8 mouse cellular contexts compared by ENCODE assay signal in the genomic region with DNA sequence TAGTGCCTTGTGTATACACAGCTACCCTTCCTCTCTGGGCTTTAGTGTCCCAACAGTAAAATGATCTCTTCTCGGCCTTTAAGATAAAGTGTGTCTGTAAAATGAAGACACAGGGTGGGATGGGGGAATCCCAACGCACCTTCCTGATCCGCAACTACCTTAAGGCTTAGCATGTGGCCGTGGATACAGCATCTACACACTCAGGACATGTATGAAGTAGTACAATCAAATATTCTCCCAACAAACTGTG. TPM values are rescaled to one million over a fixed set of nuclear protein-coding genes. Genes with fewer than 3 reads are reported as not detected.
A peak's percentile ranks its signal among the peaks of the same experiment; 100 is the strongest.
DNase-seq lines count a peak whose midpoint lies in the region; ATAC-seq lines count a peak whose summit lies in the region.

No protein-coding gene starts in this region.

- intact Hi-C loops in heart, postnatal 14 days (cut with DNase I), result no loop called here

- H3K9ac ChIP-seq in forebrain, embryonic 14.5 days (ENCODE audit: low read length), result peak overlapping the region; percentile 82
- peak overlapping the region; percentile 65 for H3K9ac ChIP-seq in liver, embryonic 16.5 days (ENCODE audit: low read depth, low read length)

- peak overlapping the region; percentile 93 for H3K4me3 ChIP-seq in heart, embryonic 10.5 days
- peak overlapping the region; percentile 66 for H3K4me3 ChIP-seq in forebrain, embryonic 14.5 days (ENCODE audit: low read depth, low read length)
- peak overlapping the region; percentile 65 for H3K4me3 ChIP-seq in liver, embryonic 16.5 days (ENCODE audit: low read depth, low read length)

- peak overlapping the region; percentile 98 for H3K4me2 ChIP-seq in forebrain, embryonic 14.5 days (ENCODE audit: low read length)
- peak overlapping the region; percentile 67 for H3K4me2 ChIP-seq in liver, embryonic 16.5 days (ENCODE audit: low read depth, low read length)

- no peaks in the 10 kb centered on the region for H3K36me3 ChIP-seq in heart, embryonic 10.5 days
- H3K36me3 ChIP-seq in forebrain, embryonic 14.5 days (ENCODE audit: control insufficient read depth, insufficient read depth, low read length), result no peaks in the 10 kb centered on the region
- no peaks in the 10 kb centered on the region for H3K36me3 ChIP-seq in liver, embryonic 16.5 days (ENCODE audit: control insufficient read depth, insufficient read depth)

- peak overlapping the region; percentile 98 for H3K27ac ChIP-seq in heart, embryonic 10.5 days
- no peak overlapping the region for H3K27ac ChIP-seq in forebrain, embryonic 14.5 days (ENCODE audit: low read depth, low read length)
- H3K27ac ChIP-seq in liver, embryonic 16.5 days (ENCODE audit: low read length), result no peak overlapping the region

- no peaks in the 10 kb centered on the region for H3K27me3 ChIP-seq in heart, embryonic 10.5 days (ENCODE audit: insufficient read depth, poor library complexity, severe bottlenecking)
- peaks cover 5% of the 10 kb centered on the region; the same call in 1 of the 2 replicates for H3K27me3 ChIP-seq in forebrain, embryonic 14.5 days (replicated peaks; ENCODE audit: control insufficient read depth, insufficient read depth, low read length)
- H3K27me3 ChIP-seq in liver, embryonic 16.5 days (ENCODE audit: control insufficient read depth, insufficient read depth, low read depth, low read length), result no peaks in the 10 kb centered on the region

- WGBS in heart, embryonic 10.5 days, result under 1% methylated on average over 4 of the region's 4 CpGs
- WGBS in forebrain, embryonic 14.5 days, result 3% methylated on average over 4 of the region's 4 CpGs
- 3% methylated on average over 4 of the region's 4 CpGs for WGBS in liver, embryonic 16.5 days (ENCODE audit: insufficient replicate concordance)

- no peaks in the 10 kb centered on the region for H3K9me3 ChIP-seq in heart, embryonic 10.5 days
- no peaks in the 10 kb centered on the region for H3K9me3 ChIP-seq in forebrain, embryonic 14.5 days (replicated peaks; ENCODE audit: control insufficient read depth, low read length)
- H3K9me3 ChIP-seq in liver, embryonic 16.5 days (replicated peaks; ENCODE audit: control insufficient read depth, low read length), result no peaks in the 10 kb centered on the region

- no peak for DNase-seq in heart, embryonic 10.5 days (ENCODE audit: low spot score)
- no peak for DNase-seq in heart, postnatal 14 days
- peak; percentile 16 for DNase-seq in CD4-positive helper T cell, adult 2 months (ENCODE audit: low read depth, low spot score)
- no peak for DNase-seq in forebrain, embryonic 14.5 days (ENCODE audit: low spot score)
- no peak for DNase-seq in kidney, adult 11 months
- no peak for DNase-seq in layer of hippocampus, adult 18-20 months (ENCODE audit: low spot score in 2 of 2)

- peaks cover 89% of the 10 kb centered on the region for H3K4me1 ChIP-seq in heart, embryonic 10.5 days
- peaks cover 4% of the 10 kb centered on the region; the same call in 1 of the 2 replicates for H3K4me1 ChIP-seq in forebrain, embryonic 14.5 days (ENCODE audit: control insufficient read depth, insufficient read depth, low read length)
- peaks cover 4% of the 10 kb centered on the region; the same call in 1 of the 2 replicates for H3K4me1 ChIP-seq in liver, embryonic 16.5 days (ENCODE audit: control insufficient read depth, low read depth, low read length)

- no peak for ATAC-seq in forebrain, embryonic 14.5 days
- ATAC-seq in liver, embryonic 16.5 days (ENCODE audit: low read depth), result no peak
- ATAC-seq in granulocyte monocyte progenitor cell, adult 5-6 weeks (replicated peaks; ENCODE audit: poor library complexity, severe bottlenecking), result no peak

RNA-seq across cellular contexts. Expression of gene Smyd2, which starts 0.7 kb away (rescaled TPM):
- polyA plus RNA-seq in heart, embryonic 10.5 days (2016; fragmentation: Nextera tagmentation; extraction: Ambion mirVana), result 129 and 183 TPM in 2 replicates
- 100 to 1,000 TPM; 122 to 138 TPM for total RNA-seq in heart, postnatal 14 days (2021)
- polyA plus RNA-seq in forebrain, embryonic 14.5 days (2014; fragmentation: Nextera tagmentation; extraction: Ambion mirVana), result 63.9 and 70.5 TPM in 2 replicates
- 19.4 and 21.1 TPM in 2 replicates for polyA plus RNA-seq in liver, embryonic 16.5 days (2015; fragmentation: Nextera tagmentation; extraction: Ambion mirVana)
- 72.5 and 97.7 TPM in 2 replicates for total RNA-seq in granulocyte monocyte progenitor cell, adult 5-6 weeks (2014; fragmentation: Nextera tagmentation)
- total RNA-seq in granulocyte monocyte progenitor cell, adult 5-6 weeks (2017), result 97.8 and 98.0 TPM in 2 replicates
- 10 to 100 TPM; 74.3 to 80.3 TPM for total RNA-seq in layer of hippocampus, adult 18-20 months (2021)
